Mouse (Mus musculus): ENCODE measurements around the gene Dab2ip.

GRCm38 (mm10) chr2:35582341-35582941 lies 24.4 kb downstream of the Dab2ip start:
- TF ChIP-seq MYOG (IDR thresholded peaks at IDR 0.05; ENCODE audit: control insufficient read depth in 1 of 3, insufficient read depth in 1 of 3, insufficient read length in 2 of 3, low read depth in 2 of 3) (peak in 2 of 3 experiments; percentile 69 to 89), E2F4 (IDR thresholded peaks at IDR 0.05; ENCODE audit: insufficient read depth) (no peak), POLR2A (IDR thresholded peaks at IDR 0.05; ENCODE audit: insufficient read length, low read depth) (peak; percentile 43), MAX (IDR thresholded peaks at IDR 0.05; ENCODE audit: low read depth) (no peak), MYOD1 (IDR thresholded peaks at IDR 0.05; ENCODE audit: control insufficient read depth in 1 of 3, insufficient read length in 2 of 3, low read depth in 2 of 3) (peak in 2 of 3 experiments; percentile 65 to 93), USF1 (IDR thresholded peaks at IDR 0.05; ENCODE audit: low read depth) (no peak), TCF12 (IDR thresholded peaks at IDR 0.05; ENCODE audit: insufficient read depth, poor library complexity, severe bottlenecking) (no peak), POLR2AphosphoS2 (IDR thresholded peaks at IDR 0.05; ENCODE audit: insufficient read length, low read depth) (no peak)

Data from myocyte (in vitro differentiated cells).